11 mouse cellular contexts compared by ENCODE assay signal in genomic region chr13:34815057-34815410, GRCm38 (mm10).
DNase-seq lines count a peak whose midpoint lies in the region; ATAC-seq lines count a peak whose summit lies in the region.
"Had no signal": no experiment of that assay in that cellular context is flagged by ENCODE, and none has a peak within 500 bp of the region (broad histone marks: within the 10 kb centered on the region; RNA-seq: fewer than 3 reads in every experiment).

No protein-coding gene starts in this region.

- peak overlapping the region; percentile 43 for H3K9ac ChIP-seq in heart, embryonic 16.5 days (ENCODE audit: low read length)
- peak overlapping the region; percentile 37 for H3K9ac ChIP-seq in embryonic facial prominence, embryonic 11.5 days (replicated peaks; ENCODE audit: low read length)
- 0 out of 2 replicates have a peak overlapping the region, but pooled peaks have one; percentile 12 for H3K9ac ChIP-seq in midbrain, embryonic 12.5 days (replicated peaks)

- no peak for ATAC-seq in heart, embryonic 16.5 days (replicated peaks; ENCODE audit: extremely low read depth, insufficient read depth, low FRiP score)
- peak; percentile 46 for ATAC-seq in embryonic facial prominence, embryonic 11.5 days (replicated peaks; ENCODE audit: insufficient number of reproducible peaks, low FRiP score, low TSS enrichment, low read depth)
- ATAC-seq in midbrain, embryonic 12.5 days (ENCODE audit: low FRiP score, low read depth) = no peak; the same call in 1 of the 2 replicates

- no peaks in the 10 kb centered on the region for H3K27me3 ChIP-seq in heart, embryonic 16.5 days (ENCODE audit: control insufficient read depth, insufficient read depth, low read length)
- H3K27me3 ChIP-seq in embryonic facial prominence, embryonic 11.5 days (ENCODE audit: control insufficient read depth, insufficient read depth, low read length) = no peaks in the 10 kb centered on the region
- no peaks in the 10 kb centered on the region for H3K27me3 ChIP-seq in hindbrain, embryonic 10.5 days (ENCODE audit: insufficient read depth, poor library complexity, severe bottlenecking)
- H3K27me3 ChIP-seq in midbrain, embryonic 12.5 days = no peaks in the 10 kb centered on the region
- H3K27me3 ChIP-seq: CH12.LX had no signal

- H3K4me2 ChIP-seq in heart, embryonic 16.5 days (ENCODE audit: low read depth, low read length) = peak overlapping the region; percentile 51
- no peak overlapping the region; the same call in 1 of the 2 replicates for H3K4me2 ChIP-seq in embryonic facial prominence, embryonic 11.5 days (ENCODE audit: low read depth, low read length)
- peak overlapping the region; percentile 32 for H3K4me2 ChIP-seq in midbrain, embryonic 12.5 days (replicated peaks)

- H3K27ac ChIP-seq in heart, embryonic 16.5 days (ENCODE audit: low read length) = peak overlapping the region; percentile 69
- H3K27ac ChIP-seq in embryonic facial prominence, embryonic 11.5 days (replicated peaks; ENCODE audit: low read depth, low read length) = peak overlapping the region; percentile 62
- H3K27ac ChIP-seq in hindbrain, embryonic 10.5 days = peak overlapping the region; percentile 91
- H3K27ac ChIP-seq in midbrain, embryonic 12.5 days (replicated peaks) = peak overlapping the region; percentile 95
- H3K27ac ChIP-seq: gastrocnemius, adult 2 months had no signal

- no peak for DNase-seq in heart, adult 18-20 months
- DNase-seq in embryonic facial prominence, embryonic 11.5 days (ENCODE audit: low spot score) = peak; percentile 33
- DNase-seq in hindbrain, embryonic 10.5 days (ENCODE audit: low spot score) = no peak
- DNase-seq in retina, postnatal 1 day = no peak
- no peak for DNase-seq in adipocyte (ENCODE audit: low spot score)
- no peak for DNase-seq in adrenal gland, postnatal 25 days
- DNase-seq: cerebellum, postnatal 36 days had no signal

- WGBS in heart, embryonic 16.5 days = 35% methylated on average over 3 of the region's 3 CpGs
- 21% methylated on average over 3 of the region's 3 CpGs for WGBS in embryonic facial prominence, embryonic 11.5 days
- 24% methylated on average over 3 of the region's 3 CpGs for WGBS in hindbrain, embryonic 10.5 days
- 7% methylated on average over 3 of the region's 3 CpGs for WGBS in midbrain, embryonic 12.5 days

- H3K9me3 ChIP-seq in heart, embryonic 16.5 days (replicated peaks; ENCODE audit: control insufficient read depth, low read length) = peaks cover 6% of the 10 kb centered on the region
- H3K9me3 ChIP-seq in embryonic facial prominence, embryonic 11.5 days (replicated peaks; ENCODE audit: control insufficient read depth, low read length) = no peaks in the 10 kb centered on the region
- H3K9me3 ChIP-seq in hindbrain, embryonic 10.5 days = peaks cover 16% of the 10 kb centered on the region
- H3K9me3 ChIP-seq in midbrain, embryonic 12.5 days = peaks cover 6% of the 10 kb centered on the region

- no peak overlapping the region for H3K4me3 ChIP-seq in heart, embryonic 16.5 days (ENCODE audit: low read length)
- H3K4me3 ChIP-seq in embryonic facial prominence, embryonic 11.5 days (ENCODE audit: low read depth, low read length) = no peak overlapping the region
- H3K4me3 ChIP-seq in hindbrain, embryonic 10.5 days = peak overlapping the region; percentile 23; the same call in 1 of the 2 replicates
- no peak overlapping the region for H3K4me3 ChIP-seq in midbrain, embryonic 12.5 days

- no peaks in the 10 kb centered on the region for H3K36me3 ChIP-seq in heart, embryonic 16.5 days (ENCODE audit: control insufficient read depth, insufficient read depth)
- no peaks in the 10 kb centered on the region for H3K36me3 ChIP-seq in embryonic facial prominence, embryonic 11.5 days (replicated peaks; ENCODE audit: control insufficient read depth, insufficient read depth, low read depth, low read length)
- 0 out of 2 replicates have a peak, but pooled peaks cover 4% of the 10 kb centered on the region for H3K36me3 ChIP-seq in hindbrain, embryonic 10.5 days
- no peaks in the 10 kb centered on the region for H3K36me3 ChIP-seq in midbrain, embryonic 12.5 days

- H3K4me1 ChIP-seq in heart, embryonic 16.5 days (ENCODE audit: control insufficient read depth, insufficient read depth, low read length) = peaks cover 19% of the 10 kb centered on the region
- H3K4me1 ChIP-seq in embryonic facial prominence, embryonic 11.5 days (ENCODE audit: control insufficient read depth, insufficient read depth, low read length) = peaks cover 4% of the 10 kb centered on the region
- peaks cover 35% of the 10 kb centered on the region for H3K4me1 ChIP-seq in hindbrain, embryonic 10.5 days (replicated peaks)
- peaks cover 27% of the 10 kb centered on the region for H3K4me1 ChIP-seq in midbrain, embryonic 12.5 days
